Mouse (Mus musculus) heart, adult 2 months (tissue): ENCODE results near the gene Arl4a. TPM values are rescaled to one million over a fixed set of nuclear protein-coding genes. Genes with fewer than 3 reads are reported as not detected.

Experiments
- DNase-seq, 2 experiments: peaks; one replicate each; pipeline ENCODE4 v3.0.0; 2021
- H3K27ac ChIP-seq: fragments of 200-600 bp; 2 replicates; pipeline ENCODE4 v1.8.1; 2022
- H3K27me3 ChIP-seq: fragments of 200-500 bp; 2 replicates; pipeline ENCODE4 v1.6.1; 2012; ENCODE audit warnings: mild to moderate bottlenecking, low read length, inconsistent platforms, mixed read lengths; ENCODE audit not compliant: control insufficient read depth, insufficient read depth
- H3K36me3 ChIP-seq: fragments of 200-500 bp; 2 replicates; pipeline ENCODE4 v1.6.1; 2012; ENCODE audit warnings: low read length, inconsistent platforms; ENCODE audit not compliant: control insufficient read depth, insufficient read depth
- H3K4me1 ChIP-seq: fragments of 200-500 bp; 2 replicates; pipeline ENCODE4 v1.6.1; 2011; ENCODE audit warnings: low read length; ENCODE audit not compliant: control insufficient read depth, insufficient read depth
- H3K4me3 ChIP-seq: fragments of 200-600 bp; 2 replicates; pipeline ENCODE4 v1.8.1; 2022
- H3K79me2 ChIP-seq: fragments of 200-500 bp; replicated peaks from 2 replicates; pipeline ENCODE4 v1.6.1; 2012; ENCODE audit warnings: mild to moderate bottlenecking, inconsistent platforms, low read length, moderate library complexity, mixed read lengths; ENCODE audit not compliant: control insufficient read depth, insufficient read depth
- H3K9ac ChIP-seq: fragments of 200-500 bp; 2 replicates; pipeline ENCODE4 v1.6.1; 2012; ENCODE audit warnings: low read depth, mild to moderate bottlenecking, control low read depth, inconsistent platforms, low read length, mixed read lengths
- CTCF ChIP-seq: fragments of 200-600 bp; IDR thresholded peaks from 2 replicates; pipeline ENCODE4 v1.8.1; 2022; ENCODE audit warnings: antibody characterized with exemption, mild to moderate bottlenecking, moderate library complexity
- EP300 ChIP-seq: fragments of 200-500 bp; IDR thresholded peaks from 2 replicates; pipeline ENCODE4 v1.6.1; 2011; ENCODE audit warnings: low read depth, low read length, control low read depth; ENCODE audit not compliant: insufficient read depth
- POLR2A ChIP-seq: fragments of 200-500 bp; IDR thresholded peaks from 2 replicates; pipeline ENCODE4 v1.6.1; 2011; ENCODE audit warnings: mild to moderate bottlenecking, low read depth, low read length, control low read depth; ENCODE audit not compliant: insufficient read depth
- WGBS: fragments of 180-500 bp; shearing (Covaris S2); methylation state at CpG from one replicate; pipeline ENCODE4 v1.1.7; 2018; 5-methylcytosine and 5-hydroxymethylcytosine counted together
- intact Hi-C: fragments of 180-260 bp; cut with DNase I; formaldehyde crosslinking; loops from one replicate; pipeline ENCODE4 v1.15.1; 2025
- polyA plus RNA-seq: library from polyadenylated mRNA; depleted of rRNA; stranded (reverse); fragments of >200 nt; gene quantifications from 2 replicates; pipeline ENCODE4 v1.2.3, GENCODE M21; 2012
- total RNA-seq, 2 experiments: library from RNA; stranded (reverse); gene quantifications; 2 replicates each; pipeline ENCODE4 v1.2.3; 2021

Arl4a gene
- total and polyA plus RNA-seq, 3 experiments = 8.6 to 25.9 (median 23.8) TPM

DNA sequence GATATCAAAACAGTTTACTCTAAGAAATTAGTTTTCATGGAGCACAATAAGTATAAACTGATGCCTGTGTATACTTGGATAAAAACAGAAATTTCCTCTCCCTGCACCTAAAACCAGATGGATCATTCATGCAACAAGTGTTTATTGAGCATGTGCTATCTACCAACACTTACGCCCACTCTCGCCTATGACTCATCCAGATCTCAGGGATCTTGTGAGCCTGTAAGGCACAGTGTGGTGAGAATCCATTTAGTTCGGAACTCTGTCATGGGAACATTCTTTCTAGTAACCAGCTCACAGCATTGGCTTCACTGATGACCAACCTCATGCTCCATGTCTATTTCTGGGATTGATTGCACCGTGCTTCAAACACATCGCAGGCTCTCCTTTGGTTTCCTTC lies 58.8 kb downstream of the Arl4a start:
- no peak for DNase-seq
- Histone ChIP-seq H3K27ac (no peak overlapping the region), H3K9ac (no peak overlapping the region), H3K27me3 (no peaks in the 10 kb centered on the region), H3K4me3 (no peak overlapping the region), H3K4me1 (no peaks in the 10 kb centered on the region), H3K36me3 (no peaks in the 10 kb centered on the region), H3K79me2 (no peaks in the 10 kb centered on the region)
- intact Hi-C loops = no loop called here
- TF ChIP-seq EP300 (no peak), POLR2A (no peak), CTCF (no peak)
- 92% methylated on average over 5 of the region's 5 CpGs for WGBS

DNA sequence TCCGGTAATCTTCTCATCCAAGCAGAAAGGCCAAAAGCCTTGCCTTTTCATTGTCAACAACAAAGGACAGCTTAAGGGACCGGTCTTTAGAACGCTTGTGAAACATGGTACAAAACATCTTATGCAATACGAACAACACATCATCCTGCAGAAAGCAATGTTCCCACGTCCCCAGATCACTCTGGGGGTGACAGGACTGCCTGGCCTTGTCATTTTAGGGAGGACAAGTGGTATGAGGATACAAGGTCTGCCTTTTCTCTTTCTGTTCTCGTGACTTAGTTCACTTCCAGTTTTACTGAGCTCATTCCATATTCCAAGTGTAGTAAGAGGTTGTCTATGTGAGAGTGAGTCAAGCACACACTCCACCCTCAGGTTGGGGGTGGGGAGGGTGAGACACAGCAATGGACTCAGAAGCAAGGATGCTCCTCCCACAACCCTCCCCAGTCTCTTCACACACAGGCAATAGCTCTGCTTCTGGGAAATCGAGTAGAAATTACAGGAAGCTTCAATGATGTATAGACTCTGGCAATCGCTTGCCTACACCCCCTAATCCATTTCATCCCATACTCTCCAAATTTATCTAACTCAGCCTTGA lies 59.7 kb downstream of the Arl4a start:
- Histone ChIP-seq H3K79me2 (no peaks in the 10 kb centered on the region), H3K36me3 (no peaks in the 10 kb centered on the region), H3K27ac (no peak overlapping the region), H3K9ac (no peak overlapping the region), H3K4me1 (no peaks in the 10 kb centered on the region), H3K4me3 (no peak overlapping the region), H3K27me3 (no peaks in the 10 kb centered on the region; the same call in 1 of the 2 replicates)
- DNase-seq = no peak
- WGBS = 85% methylated on average over 8 of the region's 8 CpGs
- no peak for TF ChIP-seq CTCF
- TF ChIP-seq EP300 = no peak
- TF ChIP-seq POLR2A = no peak
- intact Hi-C loops = no loop called here

DNA sequence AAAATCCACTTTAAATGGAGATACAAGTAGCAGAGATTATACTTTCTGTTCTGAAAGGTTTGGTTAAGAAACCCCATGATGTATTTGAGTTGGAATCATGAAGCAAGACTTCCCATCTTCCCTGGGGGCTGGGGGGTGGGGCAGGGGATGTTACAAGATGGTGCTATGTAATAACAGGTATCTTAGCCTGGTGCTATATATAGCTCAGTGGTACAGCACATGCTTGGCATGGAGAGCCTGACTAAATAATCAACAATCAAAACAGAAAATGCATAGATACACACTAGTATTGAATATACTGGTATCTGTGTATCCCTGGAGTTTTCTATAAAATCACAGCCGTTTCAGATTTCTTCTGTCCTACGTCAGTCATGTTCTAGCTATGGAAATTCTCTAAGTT lies 61.4 kb downstream of the Arl4a start:
- TF ChIP-seq EP300 (no peak), POLR2A (no peak), CTCF (no peak)
- Histone ChIP-seq H3K4me3 (no peak overlapping the region), H3K79me2 (no peaks in the 10 kb centered on the region), H3K9ac (no peak overlapping the region), H3K27me3 (no peaks in the 10 kb centered on the region; the same call in 1 of the 2 replicates), H3K36me3 (no peaks in the 10 kb centered on the region), H3K27ac (no peak overlapping the region), H3K4me1 (no peaks in the 10 kb centered on the region)
- DNase-seq = no peak
- intact Hi-C loops = no loop called here
- 88% methylated on average over 2 of the region's 2 CpGs for WGBS

DNA sequence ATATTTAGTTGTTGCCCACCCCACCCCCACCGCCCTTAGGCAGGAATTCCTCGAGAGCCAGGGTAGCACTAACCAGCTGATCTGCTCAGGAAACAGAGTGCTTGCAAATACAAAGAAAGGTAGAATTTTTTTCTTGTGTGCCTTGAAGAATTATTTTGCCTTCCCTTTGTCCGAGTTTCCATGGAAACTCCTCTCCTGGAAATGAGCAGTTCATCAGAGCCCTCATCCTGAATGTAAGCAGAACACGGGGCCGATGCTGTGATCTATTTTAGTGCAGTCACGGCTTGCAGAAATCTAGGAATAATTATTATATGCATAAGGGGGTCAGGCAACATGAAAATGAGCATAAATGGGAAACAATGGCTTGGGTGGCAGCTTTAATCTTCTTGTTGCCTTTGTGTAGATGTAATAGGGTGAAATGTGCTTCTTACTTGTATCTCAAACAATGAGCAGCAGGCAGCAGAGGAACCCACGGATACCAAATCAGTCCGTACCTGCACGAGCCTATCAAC lies 61.9 kb downstream of the Arl4a start:
- TF ChIP-seq CTCF (no peak), POLR2A (no peak), EP300 (no peak)

DNA sequence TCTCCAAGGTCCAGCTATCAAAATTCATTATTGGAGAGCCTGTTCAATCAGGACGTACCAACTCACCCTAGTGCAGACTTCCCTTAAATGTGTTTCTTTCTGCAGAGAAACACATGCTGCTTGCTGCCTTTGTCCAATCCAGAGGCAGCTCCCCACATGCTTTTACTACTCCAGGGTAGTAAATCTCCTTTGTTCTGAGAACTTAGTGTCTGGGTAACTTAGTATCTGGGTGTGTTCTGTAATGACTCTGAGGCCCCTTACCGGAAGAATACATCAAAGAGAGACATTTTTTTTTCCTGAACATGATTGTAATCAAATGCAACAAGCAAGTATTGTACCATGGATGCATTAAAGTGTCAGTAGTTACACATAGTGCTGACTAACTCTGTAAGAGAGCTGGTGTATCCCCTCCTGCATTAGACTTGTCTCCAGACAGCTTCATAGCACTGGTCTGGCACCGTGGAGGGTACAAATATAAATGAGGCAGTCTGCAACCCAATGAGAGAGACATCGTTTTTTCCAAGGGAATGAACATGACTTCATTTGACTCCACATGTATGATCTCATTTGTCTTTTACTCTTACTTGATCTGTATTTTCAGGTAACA lies 62.7 kb downstream of the Arl4a start:
- no peaks in the 10 kb centered on the region for H3K79me2 ChIP-seq
- DNase-seq = no peak
- TF ChIP-seq CTCF = no peak
- TF ChIP-seq EP300 = no peak
- no peak for TF ChIP-seq POLR2A
- H3K4me3 ChIP-seq = no peak overlapping the region
- no peaks in the 10 kb centered on the region; the same call in 1 of the 2 replicates for H3K27me3 ChIP-seq
- H3K9ac ChIP-seq = no peak overlapping the region
- H3K36me3 ChIP-seq = no peaks in the 10 kb centered on the region
- H3K4me1 ChIP-seq = no peaks in the 10 kb centered on the region
- no peak overlapping the region for H3K27ac ChIP-seq
- intact Hi-C loops = no loop called here
- WGBS = 68% methylated on average over 4 of the region's 4 CpGs

More for the DNA sequence above, 61.9 kb downstream of the Arl4a start:
- H3K4me1 ChIP-seq = no peaks in the 10 kb centered on the region
- no peak overlapping the region for H3K9ac ChIP-seq
- no peak overlapping the region for H3K4me3 ChIP-seq
- H3K27me3 ChIP-seq = no peaks in the 10 kb centered on the region; the same call in 1 of the 2 replicates
- no peak overlapping the region for H3K27ac ChIP-seq
- no peaks in the 10 kb centered on the region for H3K79me2 ChIP-seq
- no peaks in the 10 kb centered on the region for H3K36me3 ChIP-seq
- 57% methylated on average over 9 of the region's 9 CpGs for WGBS
- intact Hi-C loops = no loop called here
- DNase-seq = no peak

DNA sequence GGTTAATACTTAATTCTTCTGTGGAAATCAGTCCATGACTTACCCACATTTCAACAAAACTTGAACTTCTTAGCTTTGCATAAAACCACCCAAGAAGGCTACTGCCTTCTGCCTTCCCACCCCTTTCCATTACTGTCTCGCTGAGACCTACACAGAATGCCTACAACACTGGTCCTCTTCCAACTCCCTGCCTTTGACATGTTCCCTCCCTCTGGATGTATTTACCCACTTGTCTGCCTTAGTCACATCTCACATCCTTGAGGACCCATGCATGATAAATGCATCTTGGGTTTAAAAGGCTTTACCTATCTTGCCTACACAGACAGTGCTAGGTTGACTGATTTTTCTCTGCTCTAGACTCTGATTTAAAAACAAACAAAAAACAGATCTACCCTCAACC lies 63.6 kb downstream of the Arl4a start:
- intact Hi-C loops = no loop called here
- Histone ChIP-seq H3K79me2 (no peaks in the 10 kb centered on the region), H3K27me3 (no peaks in the 10 kb centered on the region; the same call in 1 of the 2 replicates), H3K9ac (no peak overlapping the region), H3K4me1 (no peaks in the 10 kb centered on the region), H3K27ac (no peak overlapping the region), H3K36me3 (no peaks in the 10 kb centered on the region), H3K4me3 (no peak overlapping the region)
- no peak for DNase-seq
- TF ChIP-seq CTCF (no peak), EP300 (no peak)
- 75% methylated on average over 1 of the region's 1 CpGs for WGBS
